Mouse (Mus musculus) hindbrain, embryonic 11.5 days (tissue): ENCODE measurements at regions not wholly inside any gene's neighbourhood (a gene's known extent, or its start where the extent isn't known, plus 50 kb on each side); places are given as distances from the start of the nearest gene placed in this dataset.
A peak's percentile ranks its signal among the peaks of the same experiment; 100 is the strongest.

Source experiments
- ATAC-seq: fragments of 200-750 bp; cut with Nextera tagmentation; 2 replicates; pipeline ENCODE4 v1.8.0; 2017; ENCODE audit warnings: mild to moderate bottlenecking, moderate TSS enrichment, moderate library complexity; ENCODE audit not compliant: low FRiP score
- DNase-seq: peaks from one replicate; pipeline ENCODE4 v3.0.0-alpha.2; 2015; ENCODE audit warnings: low spot score
- H3K27ac ChIP-seq: fragments of 300-500 bp; sonication (generic); 2 replicates; pipeline ENCODE4 v1.5.1; 2014; ENCODE audit warnings: mild to moderate bottlenecking, low read depth, low read length
- H3K27me3 ChIP-seq: fragments of 300-500 bp; sonication (generic); 2 replicates; pipeline ENCODE4 v1.6.1; 2014; ENCODE audit warnings: mild to moderate bottlenecking, low read length, moderate library complexity, mixed read lengths; ENCODE audit not compliant: control insufficient read depth, insufficient read depth
- H3K36me3 ChIP-seq: fragments of 300-500 bp; sonication (generic); 2 replicates; pipeline ENCODE4 v1.6.1; 2014; ENCODE audit warnings: mild to moderate bottlenecking, low read length, moderate library complexity, mixed read lengths; ENCODE audit not compliant: control insufficient read depth, insufficient read depth
- H3K4me1 ChIP-seq: fragments of 300-500 bp; sonication (generic); replicated peaks from 2 replicates; pipeline ENCODE4 v1.6.1; 2014; ENCODE audit warnings: low read length, mixed read lengths; ENCODE audit not compliant: control insufficient read depth, insufficient read depth
- H3K4me2 ChIP-seq: fragments of 300-500 bp; sonication (generic); replicated peaks from 2 replicates; pipeline ENCODE4 v1.6.1; 2014; ENCODE audit warnings: mild to moderate bottlenecking, low read depth, low read length
- H3K4me3 ChIP-seq: fragments of 300-500 bp; sonication (generic); 2 replicates; pipeline ENCODE4 v1.5.1; 2014; ENCODE audit warnings: low read depth, low read length
- H3K9ac ChIP-seq: fragments of 300-500 bp; sonication (generic); 2 replicates; pipeline ENCODE4 v1.6.1; 2014; ENCODE audit warnings: low read depth, low read length
- H3K9me3 ChIP-seq: fragments of 300-500 bp; sonication (generic); 2 replicates; pipeline ENCODE4 v1.6.1; 2016; ENCODE audit warnings: low read length; ENCODE audit not compliant: control insufficient read depth
- WGBS: fragments of 180-500 bp; shearing (Covaris S2); extraction: QIAGEN DNeasy Blood & Tissue Kit; methylation state at CpG from one replicate; pipeline ENCODE4 v1.1.7; 2014; 5-methylcytosine and 5-hydroxymethylcytosine counted together

DNA sequence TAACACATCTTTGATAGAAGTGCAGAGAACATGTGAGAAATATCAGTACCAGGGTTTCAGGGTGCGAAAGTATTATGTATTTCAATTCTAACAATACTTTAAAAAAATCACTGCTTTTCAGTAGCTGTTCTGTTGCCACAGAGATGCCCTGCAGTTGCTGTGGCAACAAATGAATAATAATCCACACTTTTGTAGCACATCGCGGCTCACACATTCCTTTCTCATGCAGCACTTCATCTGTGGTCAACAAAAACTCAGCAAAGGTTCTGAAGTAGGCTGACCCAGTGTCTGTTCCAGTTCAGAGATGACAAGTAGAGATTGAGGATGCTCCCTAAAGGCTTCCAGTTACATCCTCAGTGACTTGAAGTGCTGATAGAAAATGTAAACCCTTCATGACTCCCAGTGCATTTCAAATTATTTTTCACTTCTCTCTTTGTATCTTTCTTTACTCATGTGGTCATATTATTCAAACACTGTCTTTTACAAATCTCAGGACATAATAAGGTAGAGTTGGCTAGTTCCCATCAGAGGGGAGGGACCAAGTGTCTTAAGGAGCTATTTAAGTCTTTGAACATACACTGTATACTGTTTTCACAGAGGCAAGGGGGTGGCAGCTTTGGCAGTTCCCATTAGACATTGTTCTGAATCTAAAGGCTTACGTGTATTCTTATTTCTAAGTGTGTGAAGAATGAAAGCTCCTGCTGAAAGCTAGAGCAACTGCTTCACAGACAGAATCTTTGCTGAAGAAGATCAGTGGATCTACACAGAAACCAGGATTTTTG lies 460.6 kb upstream of the Slit2 start:
- peak; percentile 4 for DNase-seq
- Histone ChIP-seq H3K9ac (no peak overlapping the region), H3K4me1 (no peaks in the 10 kb centered on the region), H3K36me3 (no peaks in the 10 kb centered on the region), H3K27me3 (no peaks in the 10 kb centered on the region), H3K27ac (no peak overlapping the region), H3K4me2 (no peak overlapping the region), H3K9me3 (no peaks in the 10 kb centered on the region), H3K4me3 (no peak overlapping the region)
- no peak for ATAC-seq
- WGBS: 49% methylated on average over 4 of the region's 4 CpGs

DNA sequence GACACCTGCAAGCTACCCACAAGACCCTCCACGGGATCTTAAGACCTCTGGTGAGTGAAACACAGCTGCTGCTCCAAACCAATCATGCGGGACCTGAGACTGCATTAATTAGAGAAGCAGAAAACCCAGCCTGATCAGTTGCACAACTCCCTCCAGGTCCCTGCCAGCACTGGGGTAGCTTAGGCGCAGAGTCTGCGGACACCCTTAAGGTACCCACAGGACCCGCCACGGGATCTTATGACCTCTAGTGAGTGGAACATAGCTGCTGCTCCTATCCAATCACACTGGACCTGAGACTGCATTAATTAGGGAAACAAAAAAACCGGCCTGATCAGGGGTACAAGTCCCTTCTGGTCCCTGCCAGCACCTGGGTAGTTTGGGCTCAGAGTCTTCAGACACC lies 454.3 kb upstream of the Slit2 start:
- no peak overlapping the region for H3K4me2 ChIP-seq
- no peaks in the 10 kb centered on the region for H3K9me3 ChIP-seq
- WGBS: 88% methylated on average over 7 of the region's 7 CpGs
- H3K4me1 ChIP-seq: no peaks in the 10 kb centered on the region
- no peaks in the 10 kb centered on the region for H3K27me3 ChIP-seq
- H3K36me3 ChIP-seq: no peaks in the 10 kb centered on the region
- no peak for DNase-seq
- H3K9ac ChIP-seq: no peak overlapping the region
- H3K27ac ChIP-seq: no peak overlapping the region
- no peak for ATAC-seq
- H3K4me3 ChIP-seq: no peak overlapping the region

DNA sequence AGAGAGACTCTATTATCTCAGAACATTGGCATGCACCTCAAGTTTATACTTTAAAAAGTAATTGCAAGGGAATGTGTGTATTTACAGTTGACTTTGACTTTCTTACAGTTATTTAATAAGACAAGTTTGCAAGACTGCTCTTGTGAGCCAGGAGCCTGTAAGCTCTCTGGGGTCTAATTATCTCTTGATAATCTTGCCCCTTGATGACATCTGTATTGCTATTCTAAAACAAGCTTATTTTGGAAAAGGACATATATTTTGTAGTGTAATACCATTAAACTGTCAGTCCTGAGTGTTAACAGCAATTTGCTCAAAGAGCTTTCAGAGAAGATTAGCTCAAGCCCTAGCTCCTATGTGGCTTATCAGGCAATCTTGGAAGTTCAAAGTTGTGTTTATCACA lies 445.4 kb upstream of the Slit2 start:
- Histone ChIP-seq H3K4me2 (no peak overlapping the region), H3K9me3 (no peaks in the 10 kb centered on the region), H3K4me1 (no peaks in the 10 kb centered on the region), H3K4me3 (no peak overlapping the region), H3K27me3 (no peaks in the 10 kb centered on the region), H3K36me3 (no peaks in the 10 kb centered on the region), H3K9ac (no peak overlapping the region), H3K27ac (no peak overlapping the region)
- no peak for ATAC-seq
- DNase-seq: no peak

DNA sequence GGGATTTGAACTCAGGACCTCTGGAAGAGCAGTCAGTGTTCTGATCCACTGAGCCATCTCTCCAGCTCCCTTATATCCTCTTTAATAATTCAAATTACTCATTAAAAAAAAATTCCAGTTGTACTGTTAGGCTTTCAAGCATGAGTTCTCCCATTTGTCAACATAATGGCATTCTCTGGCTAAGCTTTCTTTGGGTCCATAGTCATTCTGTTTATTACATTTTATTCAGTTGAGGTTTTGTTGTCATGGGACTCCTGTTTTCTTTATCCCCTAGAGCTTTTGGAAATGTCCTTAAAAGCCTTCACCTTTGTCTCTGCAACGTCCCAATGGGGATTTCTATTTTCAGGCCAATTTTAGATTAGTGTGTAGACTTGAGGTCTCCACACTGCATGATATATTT lies 440.7 kb upstream of the Slit2 start:
- H3K9ac ChIP-seq: no peak overlapping the region
- no peaks in the 10 kb centered on the region for H3K9me3 ChIP-seq
- H3K27me3 ChIP-seq: no peaks in the 10 kb centered on the region
- no peak for ATAC-seq
- WGBS: 78% methylated on average over 1 of the region's 1 CpGs
- no peak overlapping the region for H3K4me2 ChIP-seq
- no peak overlapping the region for H3K4me3 ChIP-seq
- no peaks in the 10 kb centered on the region for H3K4me1 ChIP-seq
- no peak overlapping the region for H3K27ac ChIP-seq
- DNase-seq: no peak
- no peaks in the 10 kb centered on the region for H3K36me3 ChIP-seq

DNA sequence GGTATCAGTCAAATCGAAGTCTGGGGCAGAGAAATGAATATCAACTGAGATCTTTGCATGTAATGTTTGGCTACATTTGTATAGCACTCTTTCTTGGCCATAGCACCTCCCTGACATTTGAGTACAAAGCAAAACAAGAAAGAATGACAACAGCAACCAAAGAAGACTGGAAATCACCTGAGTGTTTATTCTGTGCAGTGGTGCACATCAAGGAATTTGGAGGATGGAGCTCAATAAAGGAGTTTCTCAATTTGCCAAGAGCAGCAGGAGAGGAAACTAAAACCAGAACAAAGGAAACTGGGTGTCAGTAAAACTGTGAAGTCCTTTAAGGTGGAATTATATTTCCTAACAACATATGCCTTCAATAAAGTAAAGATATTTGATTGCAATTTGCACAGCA lies 426.2 kb upstream of the Slit2 start:
- Histone ChIP-seq H3K9ac (no peak overlapping the region), H3K9me3 (no peaks in the 10 kb centered on the region), H3K4me3 (no peak overlapping the region), H3K4me1 (no peaks in the 10 kb centered on the region), H3K27me3 (no peaks in the 10 kb centered on the region), H3K27ac (no peak overlapping the region), H3K4me2 (no peak overlapping the region), H3K36me3 (no peaks in the 10 kb centered on the region)
- 73% methylated on average over 1 of the region's 1 CpGs for WGBS
- DNase-seq (no peak), ATAC-seq (no peak; the same call in 1 of the 2 replicates)

DNA sequence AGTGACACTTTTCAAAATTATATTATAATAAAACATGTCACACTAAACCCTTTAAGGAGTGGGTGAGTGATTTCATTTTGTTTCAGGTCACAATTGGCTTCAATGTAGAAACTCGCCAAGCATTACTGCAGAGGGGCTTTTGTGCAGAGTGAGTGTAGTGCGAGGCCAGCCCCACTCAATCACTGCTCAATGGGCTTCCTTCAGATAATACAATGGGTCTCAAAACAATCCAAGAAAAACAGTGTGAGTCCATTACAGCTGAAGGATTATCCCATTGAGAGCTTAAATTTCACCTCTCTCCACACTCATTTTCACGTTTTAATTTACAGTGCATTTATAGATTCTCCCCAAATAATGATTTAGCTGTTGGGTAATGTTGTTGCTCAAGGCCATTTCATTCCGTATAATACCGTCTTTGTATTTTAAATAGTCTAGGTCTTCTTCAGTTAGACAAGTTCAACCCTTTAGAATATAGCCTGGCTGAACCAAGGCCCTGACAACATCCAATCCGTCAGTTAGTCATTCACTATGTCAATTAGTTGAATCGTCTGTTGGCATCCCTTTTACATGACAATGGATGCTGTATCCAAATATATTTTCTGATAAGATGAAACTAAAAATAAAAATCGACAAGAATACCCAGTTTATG lies 425.7 kb upstream of the Slit2 start:
- no peak overlapping the region for H3K4me2 ChIP-seq
- DNase-seq (peak; percentile 18), ATAC-seq (peak; percentile 72)
- H3K4me1 ChIP-seq: no peaks in the 10 kb centered on the region
- WGBS: 33% methylated on average over 8 of the region's 8 CpGs
- no peaks in the 10 kb centered on the region for H3K9me3 ChIP-seq
- no peak overlapping the region for H3K9ac ChIP-seq
- H3K27ac ChIP-seq: no peak overlapping the region
- no peaks in the 10 kb centered on the region for H3K27me3 ChIP-seq
- no peak overlapping the region for H3K4me3 ChIP-seq
- no peaks in the 10 kb centered on the region for H3K36me3 ChIP-seq
